Mouse (Mus musculus) yolk sac, embryonic 10.5 days (tissue): ENCODE measurements at regions not wholly inside any gene's neighbourhood (a gene's known extent, or its start where the extent isn't known, plus 50 kb on each side); places are given as distances from the start of the nearest gene placed in this dataset.

Source experiments
- DNase-seq: peaks from one replicate; pipeline ENCODE4 v3.0.0-alpha.2; 2017; ENCODE audit warnings: low spot score

GRCm38 (mm10) chr10:96499274-96499673 lies 117.5 kb upstream of the Btg1 start:
- DNase-seq: no peak

DNA sequence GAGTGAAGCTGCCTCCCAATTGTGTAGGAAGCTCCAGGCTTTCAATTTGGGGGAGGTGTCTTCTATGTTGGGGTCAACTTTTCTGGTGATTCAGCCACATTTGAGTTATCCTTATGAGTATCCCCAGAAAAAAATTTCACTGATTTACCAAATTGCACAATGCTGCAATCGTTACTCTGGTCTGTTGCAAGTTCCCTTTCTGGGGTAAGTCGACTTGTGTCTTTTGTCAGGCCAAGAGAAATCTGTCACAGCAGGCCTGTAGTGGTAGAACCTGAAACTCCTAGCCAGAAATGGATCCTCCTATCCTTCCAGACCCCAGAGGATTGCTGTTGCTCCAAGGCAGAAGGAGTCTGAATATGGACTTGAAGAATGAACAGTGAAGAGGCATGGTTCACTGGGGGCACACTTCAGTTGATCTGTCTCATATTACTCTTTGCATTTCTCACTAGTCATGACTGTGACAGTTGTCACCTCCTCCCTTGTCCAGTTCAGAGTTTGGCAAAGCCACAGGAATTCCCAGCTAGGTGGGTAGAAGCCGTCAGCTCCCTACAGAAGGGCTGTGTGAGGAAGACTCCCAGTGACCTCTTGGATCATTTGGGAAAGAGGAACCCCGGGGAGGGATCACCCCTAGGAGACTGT lies 114.6 kb upstream of the Btg1 start:
- DNase-seq: no peak

DNA sequence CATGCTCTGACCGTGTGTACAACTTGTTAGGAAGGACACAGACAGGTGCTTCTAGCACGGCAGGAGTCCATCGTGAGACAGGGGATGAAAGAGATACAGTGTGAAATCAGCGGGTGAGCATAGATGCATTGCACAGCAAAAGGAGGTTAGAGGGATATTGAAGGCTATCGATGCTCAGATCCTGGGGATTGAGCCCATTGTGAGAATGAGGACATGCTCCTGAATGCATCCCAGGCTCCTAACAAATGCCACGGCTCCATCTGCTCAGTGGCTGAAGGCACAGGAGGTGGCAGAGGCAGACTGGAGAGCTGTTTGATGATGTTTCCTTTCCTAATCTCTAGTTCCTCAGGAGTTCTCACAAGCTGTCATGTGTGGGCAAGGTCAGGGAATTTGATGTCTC lies 114.1 kb upstream of the Btg1 start:
- DNase-seq: no peak

GRCm38 (mm10) chr10:96504340-96504739 lies 112.5 kb upstream of the Btg1 start:
- DNase-seq: no peak

DNA sequence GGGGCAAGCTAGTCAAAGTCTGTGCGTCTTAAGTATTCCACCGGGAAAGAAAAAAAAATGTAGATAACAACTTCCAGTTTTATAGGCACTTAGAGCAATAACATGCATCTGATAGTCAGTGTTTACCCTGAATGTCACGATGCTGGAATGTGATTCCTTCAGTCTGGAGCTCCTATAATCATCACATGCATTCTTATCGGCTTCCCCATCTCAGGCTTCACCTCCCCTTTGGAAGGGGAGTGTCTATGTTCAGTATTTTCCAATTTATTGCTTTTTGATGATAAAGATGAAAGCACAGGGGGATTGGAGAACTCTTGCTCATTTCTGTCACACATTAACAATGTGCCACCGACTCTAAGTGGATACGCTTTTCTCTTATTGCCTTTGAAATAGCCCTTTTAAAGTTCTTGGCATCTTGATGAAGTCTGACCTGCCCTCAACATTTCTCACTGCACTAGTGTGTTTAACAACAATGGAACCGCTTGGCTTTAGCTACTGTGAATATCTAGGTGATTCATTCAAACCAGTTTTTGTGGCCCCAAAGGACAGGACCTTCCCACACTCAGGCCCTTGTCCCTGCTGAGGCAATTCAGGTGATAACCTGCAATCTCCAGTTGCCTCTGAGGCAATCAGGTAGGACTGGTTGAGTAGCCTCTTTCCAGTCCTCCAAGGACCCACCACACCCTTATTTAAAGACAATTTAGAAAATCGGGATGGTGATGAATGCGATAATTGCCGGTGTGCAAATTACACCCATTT lies 101.5 kb upstream of the Btg1 start:
- no peak for DNase-seq

GRCm38 (mm10) chr10:96515923-96516258 lies 100.9 kb upstream of the Btg1 start:
- DNase-seq: no peak

- DNase-seq: no peak
These were observed 97.4 kb upstream of the Btg1 start for GRCm38 (mm10) chr10:96519411-96519810.

GRCm38 (mm10) chr10:96520995-96521760 lies 95.6 kb upstream of the Btg1 start:
- no peak for DNase-seq

- DNase-seq: no peak
These were observed 92.6 kb upstream of the Btg1 start for GRCm38 (mm10) chr10:96523967-96524801.

- DNase-seq: no peak
These were observed 88.9 kb upstream of the Btg1 start for GRCm38 (mm10) chr10:96527864-96528263.

GRCm38 (mm10) chr10:96534547-96535124 lies 82.2 kb upstream of the Btg1 start:
- peak; percentile 31 for DNase-seq

DNA sequence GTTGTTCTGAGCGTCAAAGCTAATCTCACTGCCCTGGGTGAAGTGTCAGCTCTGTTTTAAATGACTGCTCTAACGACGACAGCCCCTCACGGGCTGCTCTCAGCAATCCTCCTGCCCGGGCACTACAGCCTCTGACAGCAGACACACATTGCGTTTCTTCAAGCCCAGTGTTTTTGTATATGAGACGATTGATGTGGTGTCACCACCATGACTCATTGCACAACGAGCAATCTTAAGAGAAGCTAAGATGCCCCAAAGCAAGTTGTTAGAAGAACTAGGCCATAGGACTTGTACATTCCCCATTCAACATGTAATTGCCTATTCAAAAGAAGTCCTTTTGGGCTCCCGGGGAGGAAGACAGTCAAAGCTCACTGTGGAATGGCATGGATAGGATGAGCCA lies 81.3 kb upstream of the Btg1 start:
- no peak for DNase-seq

- DNase-seq: no peak
These were observed 76.0 kb upstream of the Btg1 start for GRCm38 (mm10) chr10:96540828-96541227.

GRCm38 (mm10) chr10:96545312-96545711 lies 71.5 kb upstream of the Btg1 start:
- DNase-seq: no peak

DNA sequence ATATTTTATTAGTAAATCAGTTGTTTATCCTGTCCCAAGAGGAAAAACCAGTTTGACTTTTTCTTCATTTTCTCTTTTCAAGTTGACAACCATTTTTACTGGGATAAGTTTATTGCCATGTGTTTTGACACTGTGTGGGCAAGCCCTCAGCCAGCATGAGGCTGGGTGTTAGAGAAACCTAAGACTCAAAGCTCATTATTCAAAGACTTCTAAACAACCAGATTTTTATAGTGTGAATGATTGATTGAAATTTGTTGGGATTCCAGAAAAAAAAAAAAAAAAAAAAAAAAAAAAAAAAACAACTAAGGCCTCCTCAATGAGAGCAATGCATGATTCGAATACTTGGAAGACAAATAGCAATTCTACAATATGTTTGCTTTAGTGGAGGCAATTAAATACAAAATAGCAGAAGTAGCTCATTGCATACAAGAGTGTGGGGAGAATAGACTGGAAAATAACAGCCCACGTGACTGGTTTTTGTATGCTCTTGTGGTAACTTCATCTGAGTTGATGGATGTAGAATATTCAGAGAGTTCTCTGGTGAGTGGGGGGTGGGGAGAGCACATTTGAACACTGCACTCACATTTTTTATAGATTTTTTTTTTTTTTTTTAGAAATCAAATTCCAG lies 70.9 kb upstream of the Btg1 start:
- DNase-seq: no peak

DNA sequence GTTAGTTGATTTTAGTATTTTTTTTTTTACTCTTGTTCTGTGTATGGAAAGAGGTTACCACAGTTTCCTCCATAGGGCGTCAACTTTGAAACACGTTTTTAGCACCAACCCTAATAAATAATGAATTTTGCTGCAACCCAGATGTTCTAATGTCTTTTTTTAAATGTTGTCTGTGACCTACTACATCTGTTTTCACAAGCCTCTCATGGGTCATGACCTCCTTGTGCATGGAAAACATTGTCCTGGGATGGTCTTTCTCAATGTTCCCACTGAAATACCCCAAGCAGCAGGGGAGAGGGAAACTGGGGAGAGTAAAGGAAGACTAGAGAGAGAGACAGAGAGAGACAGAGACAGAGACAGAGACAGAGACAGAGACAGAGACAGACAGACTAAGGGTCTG lies 67.2 kb upstream of the Btg1 start:
- DNase-seq: no peak

- DNase-seq: no peak
These were observed 66.5 kb upstream of the Btg1 start for GRCm38 (mm10) chr10:96550266-96550665.

- no peak for DNase-seq
These were observed 59.5 kb upstream of the Btg1 start for GRCm38 (mm10) chr10:96557336-96557735.

DNA sequence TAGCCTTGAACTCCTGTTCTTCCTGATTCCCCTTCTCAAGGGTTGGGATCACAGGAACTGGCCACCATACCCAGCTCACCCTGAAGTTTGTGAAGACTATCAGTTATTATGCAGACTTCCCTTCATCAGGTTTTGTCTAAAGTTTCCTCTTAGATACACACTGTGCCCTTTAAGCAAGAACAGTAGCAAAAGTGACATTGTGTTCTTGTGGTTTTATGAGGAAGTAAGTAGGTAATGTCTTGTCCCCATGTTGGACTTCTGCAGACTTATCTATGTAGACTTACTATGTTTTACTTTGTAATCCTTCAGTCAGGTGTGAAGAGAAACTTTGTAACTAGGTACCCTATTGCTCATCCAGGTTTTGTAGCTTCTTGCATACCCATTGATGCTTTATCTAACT lies 51.5 kb upstream of the Btg1 start:
- no peak for DNase-seq
